Mouse (Mus musculus) cortical plate, adult 2 months (tissue): ENCODE results near the gene Hsd3b6. TPM values are rescaled to one million over a fixed set of nuclear protein-coding genes. Genes with fewer than 3 reads are reported as not detected.
"Not testable (repeated sequence)": the region's sequence is repeated elsewhere in the genome, so short reads cannot be mapped to it uniquely, and the experiment has no call there.

ENCODE experiments used
- H3K27ac ChIP-seq: fragments of 200-500 bp; 2 replicates; pipeline ENCODE4 v1.5.1; 2012; ENCODE audit warnings: low read length, control low read depth, inconsistent platforms; ENCODE audit not compliant: insufficient read depth
- H3K4me1 ChIP-seq: fragments of 200-500 bp; 2 replicates; pipeline ENCODE4 v1.6.1; 2011; ENCODE audit warnings: low read length; ENCODE audit not compliant: control insufficient read depth, insufficient read depth
- H3K4me3 ChIP-seq: fragments of 200-500 bp; 2 replicates; pipeline ENCODE4 v1.5.1; 2011; ENCODE audit warnings: mild to moderate bottlenecking, low read length, control low read depth; ENCODE audit not compliant: insufficient read depth
- CTCF ChIP-seq: fragments of 200-500 bp; IDR thresholded peaks from 2 replicates; pipeline ENCODE4 v1.5.1; 2011; ENCODE audit warnings: mild to moderate bottlenecking, control low read depth, low read length; ENCODE audit not compliant: insufficient read depth; ENCODE audit errors: extremely low read depth
- POLR2A ChIP-seq: fragments of 200-500 bp; IDR thresholded peaks from 2 replicates; pipeline ENCODE4 v1.6.1; 2011; ENCODE audit warnings: mild to moderate bottlenecking, low read length, control low read depth; ENCODE audit not compliant: insufficient read depth; ENCODE audit errors: extremely low read depth
- polyA plus RNA-seq: library from polyadenylated mRNA; depleted of rRNA; stranded (reverse); fragments of >200 nt; gene quantifications from 2 replicates; pipeline ENCODE4 v1.2.3, GENCODE M21; 2012; rRNA removed

The Hsd3b6 gene
- polyA plus RNA-seq, 1 experiment: not detected

GRCm38 (mm10) chr3:98850262-98850661 lies 36.0 kb upstream of the Hsd3b6 start:
- TF ChIP-seq CTCF (no peak), POLR2A (no peak)
- Histone ChIP-seq H3K4me3 (no peak overlapping the region), H3K4me1 (no peaks in the 10 kb centered on the region), H3K27ac (no peak overlapping the region)

DNA sequence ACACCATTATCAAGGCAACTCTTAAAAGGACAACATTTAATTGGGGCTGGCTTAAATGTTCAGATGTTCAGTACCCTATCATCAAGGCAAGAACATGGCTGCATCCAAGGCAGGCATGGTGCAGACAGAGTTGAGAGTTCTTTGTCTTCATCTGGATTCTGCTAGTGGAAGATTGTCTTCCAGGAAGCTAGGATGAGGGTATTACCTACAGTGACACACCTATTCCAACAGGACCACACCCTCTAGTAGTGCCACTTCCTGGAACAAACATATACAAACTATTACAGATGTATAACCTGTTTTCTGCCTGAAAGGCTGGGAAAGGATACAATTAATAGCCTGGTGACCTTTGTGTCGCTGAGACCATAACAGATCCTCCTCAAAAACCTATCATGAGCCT lies 34.7 kb upstream of the Hsd3b6 start:
- no peak overlapping the region for H3K4me3 ChIP-seq
- no peak overlapping the region for H3K27ac ChIP-seq
- H3K4me1 ChIP-seq: no peaks in the 10 kb centered on the region
- TF ChIP-seq POLR2A (no peak), CTCF (no peak)

DNA sequence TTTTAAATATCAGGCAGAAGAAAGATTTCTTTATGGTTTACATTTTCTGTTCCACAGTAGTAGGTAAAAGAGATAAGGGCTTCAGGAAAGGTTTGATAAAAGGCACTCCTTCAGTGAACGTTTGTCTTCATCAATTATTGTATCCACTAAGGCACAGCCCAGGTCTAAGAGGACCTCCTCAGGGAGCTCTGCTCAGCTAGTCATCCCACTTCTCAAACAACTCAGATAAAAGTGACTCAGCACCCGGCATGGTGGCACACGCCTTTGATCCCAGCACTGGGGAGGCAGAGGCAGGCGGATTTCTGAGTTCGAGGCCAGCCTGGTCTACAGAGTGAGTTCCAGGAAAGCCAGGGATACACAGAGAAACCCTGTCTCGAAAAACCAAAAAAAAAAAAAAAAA lies 1.6 kb downstream of the Hsd3b6 start:
- not testable (repeated sequence) for H3K27ac ChIP-seq, H3K4me1 ChIP-seq, H3K4me3 ChIP-seq

GRCm38 (mm10) chr3:98805032-98805431 lies 9.2 kb downstream of the Hsd3b6 start:
- H3K27ac ChIP-seq, H3K4me1 ChIP-seq, H3K4me3 ChIP-seq: not testable (repeated sequence)

DNA sequence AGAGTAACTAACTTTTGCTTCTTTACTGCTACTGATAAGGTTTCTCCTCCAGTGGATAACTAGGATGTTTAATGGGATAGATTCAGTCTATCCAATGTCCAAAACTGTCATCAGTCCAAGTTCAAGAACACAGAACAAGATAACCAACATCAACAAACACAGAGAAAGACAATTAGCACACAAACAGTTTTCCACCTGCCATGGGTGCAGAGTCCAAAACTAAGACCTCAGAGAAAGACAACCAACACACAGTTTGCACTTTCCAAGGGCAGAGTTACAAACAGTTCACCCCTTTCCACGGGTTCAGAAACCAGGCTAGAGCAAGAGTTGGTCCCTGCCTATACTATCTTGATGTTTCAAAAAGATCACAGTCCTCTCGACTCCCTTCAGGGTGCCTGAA lies 27.7 kb downstream of the Hsd3b6 start:
- H3K4me3 ChIP-seq: no peak overlapping the region
- no peak for TF ChIP-seq CTCF
- no peak for TF ChIP-seq POLR2A
- no peaks in the 10 kb centered on the region for H3K4me1 ChIP-seq
- H3K27ac ChIP-seq: no peak overlapping the region

DNA sequence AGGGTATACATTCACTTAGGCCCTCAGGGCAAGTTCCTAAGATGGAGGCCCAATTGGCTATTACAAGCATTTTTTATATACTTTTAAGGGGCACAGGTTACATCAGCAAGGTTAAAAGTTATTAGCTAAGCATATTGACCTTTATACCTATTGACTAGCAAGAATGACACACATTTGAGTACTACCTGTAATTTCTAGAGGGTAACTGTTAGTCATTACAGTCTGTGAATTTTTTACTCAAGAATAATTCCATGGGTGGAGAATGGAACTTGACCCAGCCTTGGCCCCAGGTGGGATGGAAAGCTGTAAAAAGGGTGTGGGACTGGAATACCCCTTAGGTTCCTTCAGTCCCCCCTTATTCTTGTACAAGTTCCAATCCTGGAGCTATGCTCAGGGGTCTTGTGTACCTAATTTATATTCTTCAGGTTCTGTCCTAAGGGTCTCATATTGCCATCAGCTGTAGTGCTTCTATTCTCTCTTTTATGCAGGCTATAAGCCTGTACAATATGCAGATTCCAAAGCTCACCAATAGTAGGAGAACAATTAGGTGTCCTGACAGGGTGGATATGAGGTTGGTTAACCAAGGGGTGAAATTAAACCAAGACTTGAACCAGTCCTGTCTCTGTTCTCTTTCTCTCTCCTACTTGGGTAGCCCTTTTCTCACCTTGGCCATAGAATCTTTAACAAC lies 31.9 kb downstream of the Hsd3b6 start:
- H3K4me3 ChIP-seq: no peak overlapping the region
- no peak overlapping the region for H3K27ac ChIP-seq
- H3K4me1 ChIP-seq: no peaks in the 10 kb centered on the region
- TF ChIP-seq POLR2A (no peak), CTCF (no peak)

DNA sequence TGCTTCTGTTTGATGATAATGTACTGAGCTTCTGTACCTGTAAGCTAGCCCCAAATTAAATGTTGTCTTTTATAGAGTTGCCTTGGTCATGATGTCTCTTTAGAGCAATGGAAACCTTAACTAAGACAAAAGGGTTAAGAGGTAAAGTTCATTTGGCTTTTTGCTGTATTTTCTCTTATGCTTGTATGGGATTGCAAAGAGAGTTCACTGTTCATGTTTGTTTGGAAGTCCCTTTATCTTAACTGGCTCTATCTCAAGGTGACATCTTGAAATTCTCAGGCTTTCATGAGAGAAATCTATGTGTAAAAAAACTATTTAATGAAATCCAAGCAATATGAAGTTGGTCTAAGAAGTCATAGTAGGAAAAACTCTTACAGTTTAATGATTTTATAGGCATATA lies 33.3 kb downstream of the Hsd3b6 start:
- Histone ChIP-seq H3K27ac (no peak overlapping the region), H3K4me1 (no peaks in the 10 kb centered on the region), H3K4me3 (no peak overlapping the region)
- no peak for TF ChIP-seq CTCF
- TF ChIP-seq POLR2A: no peak

GRCm38 (mm10) chr3:98764155-98764554 lies 50.1 kb downstream of the Hsd3b6 start:
- Histone ChIP-seq H3K4me1 (no peaks in the 10 kb centered on the region; the same call in 1 of the 2 replicates), H3K27ac (no peak overlapping the region), H3K4me3 (no peak overlapping the region)
- no peak for TF ChIP-seq CTCF
- TF ChIP-seq POLR2A: no peak

DNA sequence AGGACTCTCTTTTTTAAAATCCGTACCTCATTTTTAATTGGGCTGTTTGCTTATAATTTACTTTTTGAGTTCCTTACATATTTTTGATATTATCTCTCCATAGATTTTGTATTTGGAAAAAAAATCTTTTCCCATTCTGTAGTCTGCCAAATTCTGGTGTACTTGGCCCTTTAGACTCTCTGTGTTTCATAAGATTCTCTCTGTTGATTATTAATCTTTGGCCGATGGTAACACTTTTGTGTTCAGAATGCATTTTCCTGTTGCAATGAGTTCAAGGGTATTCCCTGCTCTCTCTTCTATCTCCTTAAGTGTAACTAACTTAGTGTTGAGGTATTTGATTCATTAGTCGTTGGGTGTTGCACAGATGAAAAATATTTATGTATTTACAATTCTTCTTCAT lies 57.4 kb downstream of the Hsd3b6 start:
- TF ChIP-seq CTCF: no peak
- TF ChIP-seq POLR2A: no peak
- H3K4me3 ChIP-seq: no peak overlapping the region
- no peaks in the 10 kb centered on the region; the same call in 1 of the 2 replicates for H3K4me1 ChIP-seq
- H3K27ac ChIP-seq: no peak overlapping the region

Other genes starting within 250 kb of the Hsd3b6 start
- gene Gm10681, start 225.6 kb downstream of the Hsd3b6 start, polyA plus RNA-seq: not detected in 2 replicates
- not detected in 2 replicates for gene Hsd3b5, start 184.2 kb downstream of the Hsd3b6 start, polyA plus RNA-seq
- 0.09 and 0.13 TPM in 2 replicates for gene Hsd3b2, start 89.9 kb downstream of the Hsd3b6 start, polyA plus RNA-seq
- gene Hsd3b3, start 51.3 kb downstream of the Hsd3b6 start, polyA plus RNA-seq: not detected in 2 replicates
- not detected in 2 replicates for gene Hsd3b1, start 45.4 kb upstream of the Hsd3b6 start, polyA plus RNA-seq
- not detected in 2 replicates for gene Hao2, start 78.8 kb upstream of the Hsd3b6 start, polyA plus RNA-seq